Comparison of ENCODE assay signal across 8 mouse cellular contexts in the genomic region with DNA sequence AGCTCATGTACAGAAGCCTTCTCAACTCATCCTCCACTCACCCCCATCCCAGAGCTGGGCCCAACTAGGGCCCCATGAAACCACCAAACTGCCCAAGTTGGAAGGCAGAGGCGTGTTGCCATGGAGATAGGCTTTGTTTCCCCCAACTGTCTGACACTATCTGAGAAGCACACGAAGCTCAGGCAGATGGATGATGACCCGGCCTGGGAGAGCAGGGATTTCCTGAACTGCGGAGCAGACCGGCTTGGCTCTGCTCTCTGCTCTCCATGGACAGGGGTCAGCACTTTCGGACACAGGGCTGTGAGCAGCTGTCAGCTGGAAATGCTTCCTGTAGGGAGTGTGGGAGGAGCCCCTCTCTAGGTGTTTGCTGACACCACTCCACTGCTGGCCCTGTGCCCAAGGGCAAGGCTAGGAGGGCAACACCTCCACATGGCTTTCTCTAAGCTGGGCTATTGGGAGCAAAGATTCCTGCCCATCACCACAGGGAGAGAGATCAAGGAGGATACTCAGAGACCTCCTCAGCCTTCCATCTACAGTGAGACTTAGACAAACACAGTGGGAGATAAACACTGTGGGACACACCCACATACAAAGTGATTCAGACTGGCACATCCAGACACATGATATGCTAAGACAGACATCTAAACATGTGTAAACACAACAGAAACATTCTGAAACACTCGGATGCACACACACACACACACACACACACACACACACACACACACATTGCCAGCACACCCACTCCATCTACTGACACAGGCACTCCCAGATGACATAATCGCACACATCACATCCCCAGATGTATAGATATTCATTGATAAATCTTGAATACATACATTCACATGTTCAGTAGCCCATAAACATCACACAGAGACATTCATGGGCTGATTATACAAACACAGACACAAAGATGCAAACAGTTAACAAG. TPM values are rescaled to one million over a fixed set of nuclear protein-coding genes. Genes with fewer than 3 reads are reported as not detected.
DNase-seq lines count a peak whose midpoint lies in the region; ATAC-seq and TF ChIP-seq lines count a peak whose summit lies in the region.

No protein-coding gene starts in this region.

- H3K9ac ChIP-seq in liver, embryonic 15.5 days = no peak overlapping the region
- 0 out of 2 replicates have a peak overlapping the region, but pooled peaks have one; percentile 8 for H3K9ac ChIP-seq in stomach, postnatal 0 days (ENCODE audit: low read length)

- peak overlapping the region; percentile 6 for H3K4me2 ChIP-seq in liver, embryonic 15.5 days
- H3K4me2 ChIP-seq in stomach, postnatal 0 days (replicated peaks; ENCODE audit: low read depth) = no peak overlapping the region

- TF ChIP-seq CTCF in brain, embryonic 14.5 days (IDR thresholded peaks at IDR 0.05; ENCODE audit: borderline replicate concordance, extremely low read depth, insufficient read depth, insufficient read length) = no peak
- TF ChIP-seq CTCF in stomach, postnatal 0 days (IDR thresholded peaks at IDR 0.05; ENCODE audit: low read depth) = no peak

- H3K9me3 ChIP-seq in liver, embryonic 15.5 days (replicated peaks) = no peaks in the 10 kb centered on the region
- no peaks in the 10 kb centered on the region for H3K9me3 ChIP-seq in stomach, postnatal 0 days (ENCODE audit: control insufficient read depth, low read length)

- TF ChIP-seq EP300 in stomach, postnatal 0 days (optimal IDR thresholded peaks at IDR 0.05) = no peak

- no peak overlapping the region for H3K4me3 ChIP-seq in liver, embryonic 15.5 days (replicated peaks)
- H3K4me3 ChIP-seq in stomach, postnatal 0 days (ENCODE audit: low read depth, low read length) = no peak overlapping the region

- 14% methylated on average over 8 of the region's 8 CpGs for WGBS in liver, embryonic 15.5 days (ENCODE audit: insufficient replicate concordance)
- 12% methylated on average over 8 of the region's 8 CpGs for WGBS in stomach, postnatal 0 days

- no peaks in the 10 kb centered on the region for H3K36me3 ChIP-seq in liver, embryonic 15.5 days (replicated peaks)
- no peaks in the 10 kb centered on the region for H3K36me3 ChIP-seq in stomach, postnatal 0 days (ENCODE audit: control insufficient read depth, insufficient read depth, low read length)

- H3K27ac ChIP-seq in liver, embryonic 15.5 days (replicated peaks) = no peak overlapping the region
- H3K27ac ChIP-seq in stomach, postnatal 0 days (replicated peaks) = peak overlapping the region; percentile 75

- DNase-seq in gastrocnemius, postnatal 14 days = peak; percentile 35
- DNase-seq in gastrocnemius, postnatal 10 days = no peak
- peak; percentile 34 for DNase-seq in brain, embryonic 14.5 days (ENCODE audit: low read depth)
- peak; percentile 67 for DNase-seq in heart, postnatal 4 days
- peak; percentile 85 for DNase-seq in stomach, postnatal 0 days (ENCODE audit: low spot score)
- DNase-seq in layer of hippocampus, adult 11-12 months (ENCODE audit: low spot score) = no peak
- no peak for DNase-seq in gastrocnemius, adult 18-20 months (ENCODE audit: low spot score)

- TF ChIP-seq POLR2A in brain, embryonic 14.5 days (IDR thresholded peaks at IDR 0.05; ENCODE audit: borderline replicate concordance, extremely low read depth, insufficient read depth, insufficient read length, poor library complexity, severe bottlenecking) = no peak

- H3K4me1 ChIP-seq in liver, embryonic 15.5 days (replicated peaks) = peaks cover 25% of the 10 kb centered on the region
- peaks cover 6% of the 10 kb centered on the region; the same call in 1 of the 2 replicates for H3K4me1 ChIP-seq in stomach, postnatal 0 days (replicated peaks; ENCODE audit: control insufficient read depth, insufficient read depth)

- peaks cover 13% of the 10 kb centered on the region for H3K27me3 ChIP-seq in liver, embryonic 15.5 days
- no peaks in the 10 kb centered on the region for H3K27me3 ChIP-seq in stomach, postnatal 0 days (ENCODE audit: control insufficient read depth, insufficient read depth, low read length)

- ATAC-seq in liver, embryonic 15.5 days (ENCODE audit: insufficient read depth) = peak; percentile 76
- ATAC-seq in stomach, postnatal 0 days (ENCODE audit: low FRiP score, low TSS enrichment) = peak; percentile 69

- intact Hi-C loops in gastrocnemius, postnatal 14 days (cut with DNase I; ENCODE audit: low total_unique reads) = no loop called here

RNA-seq across cellular contexts. Expression of a gene that starts 4.5 kb away (rescaled TPM):
- total RNA-seq in gastrocnemius, postnatal 14 days (2021) = 1 to 10 TPM; 2.3 to 2.5 TPM
- 1 to 10 TPM; 2.6 to 4.9 TPM for total RNA-seq in gastrocnemius, postnatal 10 days (2021)
- 12.2 and 15.9 TPM in 2 replicates for polyA plus RNA-seq in brain, embryonic 14.5 days (2012; rRNA removed)
- total RNA-seq in heart, postnatal 4 days (2021) = 1 to 10 TPM; 6.5 to 8.6 TPM
- polyA plus RNA-seq in liver, embryonic 15.5 days (2015; fragmentation: Nextera tagmentation; extraction: Ambion mirVana) = 1.1 and 1.6 TPM in 2 replicates
- 9.6 and 10.3 TPM in 2 replicates for polyA plus RNA-seq in stomach, postnatal 0 days (2015; fragmentation: Nextera tagmentation; extraction: Ambion mirVana)
- total RNA-seq in gastrocnemius, adult 18-20 months (2021) = 1 to 10 TPM; 1.4 to 1.8 TPM

RNA-seq across cellular contexts. Expression of a gene that starts 30.7 kb away (rescaled TPM):
- total RNA-seq in gastrocnemius, postnatal 14 days (2021) = 10 to 100 TPM; 50.0 to 63.6 TPM
- 10 to 100 TPM; 63.6 to 64.4 TPM for total RNA-seq in gastrocnemius, postnatal 10 days (2021)
- polyA plus RNA-seq in brain, embryonic 14.5 days (2012; rRNA removed) = 0.44 and 1.1 TPM in 2 replicates
- 1 to 10 TPM; 8.7 to 9.5 TPM for total RNA-seq in heart, postnatal 4 days (2021)
- 0.21 and 0.35 TPM in 2 replicates for polyA plus RNA-seq in liver, embryonic 15.5 days (2015; fragmentation: Nextera tagmentation; extraction: Ambion mirVana)
- 2.9 and 3.2 TPM in 2 replicates for polyA plus RNA-seq in stomach, postnatal 0 days (2015; fragmentation: Nextera tagmentation; extraction: Ambion mirVana)
- 10 to 100 TPM; 49.2 to 49.5 TPM for total RNA-seq in gastrocnemius, adult 18-20 months (2021)

Comparison
In these comparisons a context has a peak if more than half of its experiments do, and no peak if none do; other contexts are left out.
1. DNase-seq: peak in gastrocnemius, postnatal 14 days (single experiment), brain, embryonic 14.5 days (single experiment), heart, postnatal 4 days (single experiment) and stomach, postnatal 0 days (single experiment); none in gastrocnemius, postnatal 10 days (single experiment), layer of hippocampus, adult 11-12 months (single experiment) and gastrocnemius, adult 18-20 months (single experiment).
2. RNA of a gene that starts 30.7 kb away (total RNA-seq): 63.6 to 64.4 TPM in gastrocnemius, postnatal 10 days, 50.0 to 63.6 TPM in gastrocnemius, postnatal 14 days and 49.2 to 49.5 TPM in gastrocnemius, adult 18-20 months; 8.7 to 9.5 TPM in heart, postnatal 4 days; every median in the first group is over 4 times any median in the second.